Mouse (Mus musculus): ENCODE measurements around the gene Snrpa. TPM values are rescaled to one million over a fixed set of nuclear protein-coding genes. Genes with fewer than 3 reads are reported as not detected.

Snrpa gene
- polyA plus RNA-seq, 1 experiment from 2014 or later = 254 TPM

DNA sequence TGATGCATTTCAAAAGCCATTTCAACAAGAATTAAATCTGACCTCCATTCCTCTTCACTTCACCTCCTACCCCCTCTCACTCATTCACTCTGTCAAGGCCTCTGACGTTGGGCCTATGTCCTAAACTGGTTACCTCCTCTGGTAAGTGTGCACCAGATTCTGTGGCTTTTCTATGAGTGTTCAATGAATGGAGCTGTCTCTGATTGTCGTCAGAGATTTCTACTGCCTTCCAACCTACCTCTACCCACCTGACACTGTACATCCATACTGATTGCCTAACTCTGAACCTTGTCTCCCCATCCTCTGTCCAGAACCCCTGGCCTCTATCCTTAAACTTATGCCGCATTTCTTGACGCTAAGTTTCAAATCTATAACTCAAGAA lies 18.1 kb downstream of the Snrpa start:
- no peaks in the 10 kb centered on the region for H3K9me3 ChIP-seq (replicated peaks)
- ATAC-seq (ENCODE audit: low FRiP score) = peak; percentile 6

DNA sequence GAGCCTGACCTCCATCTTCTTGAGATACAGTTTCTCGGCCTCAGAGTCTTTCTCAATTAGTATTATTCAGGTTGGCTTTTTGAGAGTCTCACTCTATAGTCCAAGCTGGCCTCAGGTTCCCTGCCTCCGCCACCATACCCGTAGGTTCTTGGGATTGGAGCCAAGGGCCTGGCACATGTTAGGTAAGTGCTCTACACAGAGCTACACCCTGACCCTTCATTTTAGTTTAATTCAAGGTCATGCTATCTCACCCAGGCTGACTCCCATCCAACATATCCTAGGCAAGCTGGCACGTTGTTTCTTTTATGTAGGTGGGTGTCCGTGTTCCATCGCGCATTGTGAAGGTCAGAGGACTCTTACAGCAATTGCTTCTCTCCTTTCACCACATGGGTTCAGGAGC lies 21.2 kb downstream of the Snrpa start:
- ATAC-seq (ENCODE audit: low FRiP score) = no peak
- H3K36me3 ChIP-seq = peaks cover 41% of the 10 kb centered on the region
- no peak overlapping the region for H3K4me3 ChIP-seq
- H3K27me3 ChIP-seq = no peaks in the 10 kb centered on the region
- peaks cover 9% of the 10 kb centered on the region for H3K4me1 ChIP-seq
- no peak overlapping the region for H3K27ac ChIP-seq
- H3K4me2 ChIP-seq (replicated peaks) = no peak overlapping the region
- no peaks in the 10 kb centered on the region for H3K9me3 ChIP-seq (replicated peaks)
- WGBS = 92% methylated on average over 7 of the region's 7 CpGs
- H3K9ac ChIP-seq = no peak overlapping the region

More for the DNA sequence above, 18.1 kb downstream of the Snrpa start:
- Histone ChIP-seq H3K27ac (peak overlapping the region; percentile 96), H3K4me2 (replicated peaks) (peak overlapping the region; percentile 60), H3K36me3 (peaks cover 19% of the 10 kb centered on the region), H3K4me1 (peaks cover 11% of the 10 kb centered on the region), H3K27me3 (no peaks in the 10 kb centered on the region), H3K9ac (peak overlapping the region; percentile 66), H3K4me3 (peak overlapping the region; percentile 63)
- 24% methylated on average over 4 of the region's 4 CpGs for WGBS

DNA sequence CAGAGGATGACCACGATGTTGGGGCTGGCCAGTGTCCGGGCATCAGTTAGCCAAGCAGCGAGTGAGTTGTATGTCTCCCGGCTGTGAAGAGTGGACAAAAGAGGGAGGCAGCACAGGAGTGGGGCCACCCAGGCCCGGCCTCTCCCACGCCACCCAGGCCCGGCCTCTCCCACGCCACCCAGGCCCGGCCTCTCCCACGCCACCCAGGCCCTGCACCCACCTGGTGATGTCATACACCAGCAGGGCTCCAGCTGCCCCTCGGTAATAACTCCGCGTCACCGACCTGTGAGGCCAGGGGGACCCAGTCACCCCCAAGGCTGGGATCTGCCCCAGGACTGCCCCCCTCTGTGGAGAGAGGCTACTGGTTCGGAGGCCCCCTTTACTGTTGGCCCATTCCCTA lies 21.6 kb downstream of the Snrpa start:
- no peaks in the 10 kb centered on the region for H3K9me3 ChIP-seq (replicated peaks)
- no peak overlapping the region for H3K4me3 ChIP-seq
- 90% methylated on average over 15 of the region's 15 CpGs for WGBS
- H3K9ac ChIP-seq = no peak overlapping the region
- ATAC-seq (ENCODE audit: low FRiP score) = no peak
- no peak overlapping the region for H3K27ac ChIP-seq
- H3K4me1 ChIP-seq = peaks cover 8% of the 10 kb centered on the region
- H3K36me3 ChIP-seq = peaks cover 41% of the 10 kb centered on the region
- no peaks in the 10 kb centered on the region for H3K27me3 ChIP-seq
- H3K4me2 ChIP-seq (replicated peaks) = no peak overlapping the region

DNA sequence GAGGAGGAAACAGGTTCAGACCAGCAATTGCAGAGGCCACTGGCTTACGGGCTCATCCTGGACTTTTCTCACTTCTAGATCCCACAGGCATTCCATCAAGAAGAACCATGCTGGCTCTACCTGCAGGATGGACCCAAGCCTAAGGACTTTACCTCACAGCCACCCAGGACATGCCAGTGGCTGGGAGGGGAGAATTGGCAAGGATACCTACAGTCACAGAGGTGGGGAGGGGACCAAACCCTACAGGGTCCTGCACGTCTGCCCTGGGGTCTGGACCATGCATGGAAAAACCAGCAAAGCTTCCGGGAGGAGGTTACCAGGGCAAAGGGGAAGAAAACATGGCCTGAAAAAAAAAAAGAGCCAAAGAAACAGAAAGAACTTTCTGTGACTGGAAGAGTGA lies 25.1 kb downstream of the Snrpa start:
- Histone ChIP-seq H3K4me2 (replicated peaks) (no peak overlapping the region), H3K4me1 (peaks cover 9% of the 10 kb centered on the region), H3K9ac (no peak overlapping the region), H3K27ac (no peak overlapping the region), H3K27me3 (no peaks in the 10 kb centered on the region), H3K36me3 (peaks cover 41% of the 10 kb centered on the region), H3K4me3 (no peak overlapping the region), H3K9me3 (replicated peaks) (no peaks in the 10 kb centered on the region)
- 92% methylated on average over 3 of the region's 3 CpGs for WGBS
- ATAC-seq (ENCODE audit: low FRiP score) = no peak

DNA sequence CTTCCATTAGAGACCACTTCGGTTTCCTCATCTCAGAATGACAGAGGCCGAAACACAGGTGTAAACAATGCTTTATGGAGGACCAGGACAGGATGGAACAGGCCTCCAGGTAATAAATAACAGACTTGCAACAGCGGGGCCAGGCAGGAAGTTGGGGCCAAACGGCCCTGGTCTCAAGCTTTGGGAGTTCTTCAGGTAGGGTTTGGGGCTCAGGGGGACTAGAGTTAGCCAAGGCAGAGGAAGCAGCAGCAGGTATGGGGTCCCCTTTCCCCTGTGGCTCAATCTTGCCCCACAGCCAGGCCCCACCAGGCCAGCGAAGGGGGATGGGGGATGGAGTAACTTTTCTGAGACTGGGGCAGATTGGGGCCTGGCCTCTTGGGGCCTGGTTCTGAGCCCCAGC lies 27.7 kb downstream of the Snrpa start:
- H3K9ac ChIP-seq = no peak overlapping the region
- no peaks in the 10 kb centered on the region for H3K27me3 ChIP-seq
- no peak overlapping the region; the same call in 1 of the 2 replicates for H3K4me2 ChIP-seq (replicated peaks)
- no peaks in the 10 kb centered on the region for H3K9me3 ChIP-seq (replicated peaks)
- 91% methylated on average over 5 of the region's 5 CpGs for WGBS
- peaks cover 32% of the 10 kb centered on the region for H3K4me1 ChIP-seq
- H3K27ac ChIP-seq = no peak overlapping the region
- H3K36me3 ChIP-seq = peaks cover 47% of the 10 kb centered on the region
- no peak for ATAC-seq (ENCODE audit: low FRiP score)
- H3K4me3 ChIP-seq = no peak overlapping the region

DNA sequence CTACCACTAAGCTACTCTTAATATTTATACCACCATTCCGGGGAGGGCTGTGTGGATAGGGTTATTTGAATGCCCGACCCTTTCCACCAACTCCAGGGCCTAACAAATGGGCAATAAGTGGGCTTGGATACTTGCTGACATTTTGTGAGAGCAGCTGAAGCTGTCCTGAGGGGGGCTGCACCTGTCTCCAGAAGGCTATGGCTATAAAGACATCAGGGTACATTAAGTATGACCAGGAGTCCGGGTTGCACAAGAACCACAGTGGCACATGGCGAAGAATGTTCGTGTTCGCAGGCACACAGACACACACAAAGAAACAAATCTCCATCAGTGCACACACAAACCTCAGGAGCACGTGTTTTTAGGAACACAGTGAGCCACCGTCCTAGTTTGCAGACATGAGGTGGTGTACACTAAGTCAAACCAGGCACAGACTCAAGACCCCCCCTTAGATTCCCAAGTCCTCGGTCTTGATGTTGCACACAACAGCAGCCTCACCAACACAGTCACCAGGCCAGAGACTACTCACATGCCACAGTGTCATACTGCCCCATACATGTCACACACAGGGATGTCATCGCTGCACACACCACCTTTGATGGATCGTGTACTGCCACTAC lies 28.5 kb downstream of the Snrpa start:
- peaks cover 40% of the 10 kb centered on the region for H3K4me1 ChIP-seq
- H3K36me3 ChIP-seq = peaks cover 43% of the 10 kb centered on the region
- peak overlapping the region; percentile 69 for H3K4me3 ChIP-seq
- peak overlapping the region; percentile 91 for H3K9ac ChIP-seq
- H3K27ac ChIP-seq = peak overlapping the region; percentile 99
- no peaks in the 10 kb centered on the region for H3K27me3 ChIP-seq
- peak overlapping the region; percentile 87 for H3K4me2 ChIP-seq (replicated peaks)
- 78% methylated on average over 11 of the region's 11 CpGs for WGBS
- ATAC-seq (ENCODE audit: low FRiP score) = peak; percentile 7; the same call in 1 of the 2 replicates
- H3K9me3 ChIP-seq (replicated peaks) = no peaks in the 10 kb centered on the region

DNA sequence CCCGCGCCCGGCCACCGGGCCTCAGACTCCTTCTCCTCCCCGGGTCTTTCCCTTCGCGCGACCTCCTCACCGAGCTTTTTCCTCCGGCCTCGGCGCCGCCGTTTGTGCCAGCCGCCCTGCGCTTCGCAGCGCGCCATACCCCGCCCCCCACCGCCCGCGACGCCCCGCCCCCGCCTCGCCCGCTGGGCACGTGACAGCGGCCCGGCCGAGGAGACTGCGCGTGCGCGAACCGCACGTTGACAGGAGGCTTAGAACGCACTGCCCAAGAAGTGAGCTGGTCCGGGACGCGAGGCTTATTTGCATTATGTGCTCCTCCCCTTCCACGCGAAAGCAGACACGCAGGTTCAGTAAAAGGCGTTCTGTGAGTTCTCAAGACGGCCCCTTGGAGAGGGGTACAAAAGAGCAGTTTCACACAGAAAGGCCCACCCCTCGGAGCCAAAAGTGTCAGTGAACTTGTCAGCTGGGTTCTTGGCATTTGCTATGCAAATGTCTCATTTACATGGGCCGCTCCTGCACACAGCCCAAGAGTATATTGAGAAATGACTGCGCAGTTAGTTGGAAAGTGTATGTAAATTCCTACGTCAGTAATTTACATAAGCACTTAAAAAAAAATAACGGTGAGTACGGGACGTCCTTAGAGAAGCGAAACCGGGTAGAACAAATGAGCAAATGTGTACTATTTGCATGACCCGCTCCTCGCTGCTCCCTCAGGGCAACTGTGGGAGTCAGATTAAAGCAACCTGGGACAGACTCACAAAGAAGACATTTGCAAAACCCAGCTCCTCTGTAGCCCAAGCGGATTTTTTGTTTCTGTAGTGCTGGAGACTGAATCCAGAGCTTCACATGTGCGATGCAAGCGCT lies 29.2 kb downstream of the Snrpa start, which contains the start of gene Egln2:
Gene Egln2, minus strand, starts transcription at position 189 of the 861 bp plus-strand sequence.
- peak; percentile 83 for ATAC-seq (ENCODE audit: low FRiP score)
- H3K9ac ChIP-seq = peak within 1 kb of the TSS; percentile 91
- H3K9me3 ChIP-seq (replicated peaks) = no peaks in the 10 kb centered on the region
- peak within 1 kb of the TSS; percentile 87 for H3K4me2 ChIP-seq (replicated peaks)
- H3K27ac ChIP-seq = peak within 1 kb of the TSS; percentile 99
- peaks cover 48% of the 10 kb centered on the region for H3K4me1 ChIP-seq
- no peaks in the 10 kb centered on the region for H3K27me3 ChIP-seq
- H3K36me3 ChIP-seq = peaks cover 41% of the 10 kb centered on the region
- WGBS = 2% methylated on average over 52 of the region's 61 CpGs
- peak within 1 kb of the TSS; percentile 69 for H3K4me3 ChIP-seq

DNA sequence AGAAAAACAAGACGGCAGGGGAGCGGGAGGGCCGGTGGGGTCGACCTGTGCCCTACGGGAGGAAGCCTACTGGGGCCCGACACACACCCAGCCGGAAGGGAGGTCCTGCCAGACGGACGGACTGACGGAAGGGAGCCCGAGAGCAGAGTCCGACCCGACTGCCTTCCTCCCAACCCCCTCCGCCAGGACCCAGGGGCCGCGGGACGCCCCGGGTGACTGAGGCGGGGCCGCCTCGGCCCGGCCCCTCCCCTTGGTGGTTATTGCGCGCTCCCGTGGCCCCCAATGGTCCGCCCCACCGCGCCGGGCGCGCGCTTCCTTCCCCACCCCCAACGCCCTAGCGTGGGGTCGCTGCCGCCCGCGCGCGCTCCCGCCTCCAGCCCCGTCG lies 29.9 kb downstream of the Snrpa start:
- Histone ChIP-seq H3K9me3 (replicated peaks) (no peaks in the 10 kb centered on the region), H3K4me2 (replicated peaks) (peak overlapping the region; percentile 87), H3K36me3 (peaks cover 35% of the 10 kb centered on the region), H3K27ac (peak overlapping the region; percentile 99), H3K27me3 (no peaks in the 10 kb centered on the region), H3K4me1 (peaks cover 54% of the 10 kb centered on the region), H3K4me3 (peak overlapping the region; percentile 69), H3K9ac (peak overlapping the region; percentile 91)
- peak; percentile 72 for ATAC-seq (ENCODE audit: low FRiP score)
- under 1% methylated on average over 35 of the region's 43 CpGs for WGBS

DNA sequence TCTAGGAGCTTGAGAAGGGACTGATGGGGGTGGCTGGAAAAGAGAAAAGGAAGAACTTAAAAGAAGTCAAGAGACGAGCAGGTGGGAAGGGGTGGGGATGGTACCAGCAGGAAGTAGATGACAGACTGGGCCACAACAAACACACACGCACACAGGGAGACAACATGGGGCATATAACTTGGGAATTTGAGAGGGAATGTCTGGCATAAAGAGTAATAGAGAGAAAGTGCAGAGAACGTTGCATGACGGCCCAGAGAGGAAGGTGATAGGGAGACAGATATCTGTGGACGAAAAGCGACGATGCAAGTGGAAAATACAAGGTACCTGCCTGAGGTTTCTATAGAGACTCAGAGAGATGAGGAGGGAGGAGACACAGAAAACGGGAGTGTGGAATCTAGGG lies 30.4 kb downstream of the Snrpa start:
- ATAC-seq (ENCODE audit: low FRiP score) = no peak
- WGBS = 5% methylated on average over 8 of the region's 8 CpGs
- H3K9me3 ChIP-seq (replicated peaks) = no peaks in the 10 kb centered on the region
- H3K4me3 ChIP-seq = peak overlapping the region; percentile 69
- peak overlapping the region; percentile 87 for H3K4me2 ChIP-seq (replicated peaks)
- H3K9ac ChIP-seq = peak overlapping the region; percentile 91
- H3K27ac ChIP-seq = peak overlapping the region; percentile 99
- peaks cover 59% of the 10 kb centered on the region for H3K4me1 ChIP-seq
- H3K36me3 ChIP-seq = peaks cover 30% of the 10 kb centered on the region
- no peaks in the 10 kb centered on the region for H3K27me3 ChIP-seq

DNA sequence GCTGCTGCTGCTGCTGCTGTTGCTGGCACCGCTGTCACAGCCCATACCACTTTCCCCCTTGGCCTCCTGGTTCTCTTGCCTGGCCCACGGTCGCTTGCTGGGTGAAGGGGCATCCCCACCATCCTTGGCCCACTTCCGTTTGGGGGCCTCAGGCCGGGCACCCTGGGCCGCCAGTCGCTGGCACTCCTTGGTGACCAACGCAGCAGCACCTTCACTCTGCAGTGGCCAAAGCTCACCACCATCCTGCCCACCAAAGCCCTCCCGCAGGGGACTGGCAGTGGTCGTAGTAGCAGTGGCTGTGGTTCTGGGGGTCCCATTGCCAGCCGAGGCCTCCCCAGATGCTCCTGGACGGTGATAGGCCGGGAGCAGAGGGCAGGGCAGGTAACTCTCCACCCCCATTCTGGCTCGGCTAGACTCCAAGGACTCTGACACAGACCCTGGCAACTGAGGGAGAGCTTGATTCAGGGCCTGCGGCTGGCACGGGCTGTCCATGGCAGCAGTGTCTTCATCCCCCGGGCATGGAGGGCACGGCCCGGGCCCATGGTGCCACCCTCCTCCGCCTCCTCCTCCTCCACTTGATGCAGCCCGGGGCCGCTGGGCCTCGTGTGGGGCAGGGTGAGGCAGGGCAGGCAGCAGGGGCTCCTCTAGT lies 30.9 kb downstream of the Snrpa start:
- no peaks in the 10 kb centered on the region for H3K27me3 ChIP-seq
- peak overlapping the region; percentile 91 for H3K9ac ChIP-seq
- ATAC-seq (ENCODE audit: low FRiP score) = no peak
- no peaks in the 10 kb centered on the region for H3K9me3 ChIP-seq (replicated peaks)
- WGBS = 71% methylated on average over 23 of the region's 23 CpGs
- H3K4me3 ChIP-seq = peak overlapping the region; percentile 69
- H3K4me2 ChIP-seq (replicated peaks) = peak overlapping the region; percentile 87
- peaks cover 65% of the 10 kb centered on the region for H3K4me1 ChIP-seq
- H3K36me3 ChIP-seq = peaks cover 28% of the 10 kb centered on the region
- H3K27ac ChIP-seq = peak overlapping the region; percentile 99

DNA sequence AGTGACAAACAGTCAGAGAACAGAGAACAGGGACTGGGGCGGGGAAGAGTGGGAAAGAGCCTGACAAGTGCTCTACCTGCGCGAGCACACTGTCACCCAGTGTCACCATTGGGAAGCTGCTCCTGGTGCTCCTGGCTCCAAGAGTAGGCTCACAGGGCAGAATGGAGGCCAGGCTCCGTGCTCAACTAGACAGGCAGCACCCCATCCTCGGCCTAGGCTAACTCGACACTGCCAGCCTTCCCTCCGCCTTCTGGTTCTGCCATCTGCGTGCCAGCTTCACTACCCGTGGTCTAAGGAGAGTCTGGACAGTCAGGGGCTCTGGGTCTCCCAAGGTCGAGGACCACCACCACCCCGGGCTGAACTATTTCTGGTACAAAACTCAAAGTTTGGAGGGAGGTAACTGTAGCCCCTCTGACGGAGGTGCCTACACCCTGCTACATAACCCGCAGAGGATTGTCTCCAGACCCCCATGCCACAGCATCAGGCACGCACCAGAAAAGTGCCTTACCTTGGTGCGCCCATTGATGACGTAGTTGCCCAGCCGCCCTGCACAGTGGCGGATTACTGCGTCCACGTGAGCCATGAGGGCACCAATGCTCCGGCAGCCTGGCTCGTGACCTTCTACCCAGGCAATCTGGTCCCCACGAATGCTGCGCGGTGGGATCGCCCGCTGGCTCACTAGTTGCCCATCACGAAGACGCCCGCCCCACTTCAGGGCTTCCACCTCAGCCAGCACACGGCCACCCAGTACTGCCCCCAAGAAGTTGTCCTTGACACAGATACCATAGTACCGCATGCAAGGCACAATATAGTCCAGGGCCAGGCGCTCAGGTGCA lies 31.7 kb downstream of the Snrpa start:
- Histone ChIP-seq H3K36me3 (peaks cover 32% of the 10 kb centered on the region), H3K9ac (peak overlapping the region; percentile 91; the same call in 1 of the 2 replicates), H3K4me2 (replicated peaks) (peak overlapping the region; percentile 87), H3K9me3 (replicated peaks) (no peaks in the 10 kb centered on the region), H3K27ac (no peak overlapping the region), H3K4me1 (peaks cover 68% of the 10 kb centered on the region), H3K4me3 (peak overlapping the region; percentile 69), H3K27me3 (no peaks in the 10 kb centered on the region)
- ATAC-seq (ENCODE audit: low FRiP score) = no peak
- 87% methylated on average over 33 of the region's 33 CpGs for WGBS
